Mouse (Mus musculus) gonadal fat pad, adult 2 months (tissue): ENCODE results near the gene Lrrc4c. TPM values are rescaled to one million over a fixed set of nuclear protein-coding genes. Genes with fewer than 3 reads are reported as not detected.

Experiments
- DNase-seq: peaks from one replicate; pipeline ENCODE4 v3.0.0-alpha.2; 2012; ENCODE audit warnings: low read depth
- polyA plus RNA-seq: library from polyadenylated mRNA; depleted of rRNA; stranded (reverse); fragments of >200 nt; gene quantifications from 2 replicates; pipeline ENCODE4 v1.2.3, GENCODE M21; 2012

Lrrc4c gene
- polyA plus RNA-seq, 1 experiment = 3.2 TPM

DNA sequence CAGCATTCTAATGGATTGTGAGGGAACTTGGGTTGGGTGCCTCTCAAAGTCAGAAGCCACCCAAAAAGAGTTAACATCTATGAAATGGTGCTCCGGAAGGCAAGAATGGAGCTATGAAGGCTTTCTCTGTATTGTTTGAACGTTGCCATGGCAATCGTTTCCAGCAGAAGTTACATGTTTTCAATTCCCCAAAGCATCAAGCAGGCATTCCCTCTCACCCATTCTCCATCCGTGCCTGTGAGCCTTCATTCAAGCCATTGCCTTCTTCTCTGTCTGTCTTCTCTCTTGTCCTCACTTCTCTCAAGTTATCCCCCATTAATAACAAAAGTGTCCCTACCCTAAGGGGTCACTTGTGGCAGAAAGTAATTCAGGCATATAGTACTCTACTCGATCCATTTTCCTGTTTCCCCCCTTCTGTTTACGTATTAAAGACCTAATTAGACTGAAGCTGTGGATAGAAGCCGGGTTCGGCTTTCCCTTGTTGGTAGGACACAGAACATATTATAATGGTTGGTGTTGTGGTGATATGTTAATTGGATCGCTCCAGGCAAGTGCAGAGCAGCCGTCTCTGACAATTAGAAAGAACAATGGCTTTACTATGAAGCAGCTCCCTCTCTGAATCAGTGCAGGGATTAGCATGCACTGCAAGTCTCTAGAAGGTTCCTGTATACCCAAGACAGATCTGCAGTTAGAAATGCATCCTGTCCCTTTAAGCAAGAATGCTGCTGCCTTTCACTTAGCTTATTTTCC is 1160.4 kb downstream of the Lrrc4c start:
- no peak for DNase-seq

DNA sequence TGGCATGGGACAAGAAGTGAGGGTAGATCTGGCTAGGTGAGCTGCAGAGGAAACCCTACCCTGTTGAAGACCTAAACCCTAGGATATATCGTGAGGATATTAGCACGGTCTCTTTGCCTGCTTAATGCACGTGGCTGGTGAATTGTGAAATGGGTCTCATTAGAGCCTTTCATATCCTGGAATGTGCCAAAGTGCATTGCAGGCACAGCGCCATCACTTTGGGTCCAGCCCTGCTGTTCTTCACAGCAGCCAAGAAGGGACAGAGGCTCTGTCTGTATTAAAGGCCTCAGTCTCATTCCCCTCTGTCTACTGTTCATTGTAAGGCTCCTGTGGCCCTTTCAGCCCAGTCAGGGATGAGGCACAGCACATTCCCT is 1160.9 kb downstream of the Lrrc4c start:
- DNase-seq = no peak

DNA sequence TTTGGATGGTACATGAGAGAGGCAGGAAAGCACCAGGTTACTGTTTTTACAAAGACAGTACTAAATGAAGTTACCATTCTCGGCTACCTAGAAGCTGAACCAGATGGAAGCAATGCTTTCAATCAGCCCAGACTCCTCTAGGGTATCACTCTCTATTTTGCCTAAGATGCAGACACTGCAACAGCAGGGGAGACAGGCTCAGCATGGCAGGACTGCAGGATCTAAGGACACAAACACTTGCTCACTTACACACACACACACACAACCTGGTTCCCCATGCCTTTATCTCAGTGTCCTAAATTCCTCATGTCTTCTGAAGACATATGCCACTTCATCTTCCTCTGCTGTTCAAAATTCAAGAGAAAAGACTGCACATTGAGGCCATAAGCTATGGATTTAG is 1167.0 kb downstream of the Lrrc4c start:
- no peak for DNase-seq

DNA sequence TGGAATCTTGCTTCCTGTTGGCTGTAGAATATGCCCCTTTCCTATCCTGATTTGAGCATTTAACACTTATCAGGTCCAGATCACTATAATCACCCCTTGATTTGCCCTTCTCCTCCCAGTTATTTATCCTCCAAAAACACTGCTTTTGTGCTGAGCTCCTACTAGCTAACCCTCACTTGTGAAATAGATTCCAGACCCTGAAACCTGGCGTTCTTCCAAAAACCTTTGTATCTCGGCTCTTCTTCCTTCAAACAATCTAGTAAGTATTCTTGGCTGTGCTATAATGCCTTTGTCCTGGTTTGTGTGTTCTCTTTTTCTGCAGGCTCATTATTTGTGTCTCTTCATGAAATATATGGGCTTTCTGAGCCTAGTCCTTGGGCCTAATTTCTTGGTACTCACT is 1167.6 kb downstream of the Lrrc4c start:
- DNase-seq = no peak

DNA sequence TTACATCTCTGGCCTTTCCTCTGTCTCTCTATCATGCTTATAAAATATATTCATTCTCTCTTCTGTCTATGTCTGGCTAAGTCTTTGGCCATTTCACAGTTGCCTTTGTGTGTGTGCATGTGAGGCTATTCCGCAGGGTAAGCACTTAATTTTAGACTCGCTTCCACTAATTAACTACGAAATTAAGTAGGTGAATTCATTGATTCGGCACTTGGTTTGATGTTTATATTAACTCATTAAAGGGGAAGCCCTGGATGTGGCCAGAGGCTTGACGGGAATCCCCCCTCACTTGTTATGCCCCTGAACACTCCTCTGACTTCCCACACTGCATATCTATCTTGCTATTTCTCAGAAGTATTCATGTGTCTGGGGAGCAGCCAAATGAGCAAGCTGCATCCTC is 1169.6 kb downstream of the Lrrc4c start:
- DNase-seq = no peak

DNA sequence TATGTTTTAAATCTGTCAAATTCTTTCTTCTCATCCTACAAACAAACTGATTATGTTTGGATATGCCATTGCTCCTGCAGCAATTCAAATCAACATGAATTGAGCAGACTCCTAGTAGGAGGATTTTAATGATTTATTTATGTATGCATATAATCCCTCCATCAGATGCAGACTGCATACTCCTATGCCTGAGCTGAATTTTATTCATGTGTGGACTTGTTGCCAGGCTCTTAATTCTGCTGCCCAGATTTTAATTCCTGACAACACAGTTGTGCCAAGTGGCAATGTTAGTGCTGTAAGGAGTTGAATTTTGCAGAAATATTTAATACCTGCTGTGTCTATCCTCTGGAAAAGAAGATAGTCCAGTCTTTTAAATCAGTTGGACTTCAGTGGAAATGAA is 1179.1 kb downstream of the Lrrc4c start:
- DNase-seq = no peak

DNA sequence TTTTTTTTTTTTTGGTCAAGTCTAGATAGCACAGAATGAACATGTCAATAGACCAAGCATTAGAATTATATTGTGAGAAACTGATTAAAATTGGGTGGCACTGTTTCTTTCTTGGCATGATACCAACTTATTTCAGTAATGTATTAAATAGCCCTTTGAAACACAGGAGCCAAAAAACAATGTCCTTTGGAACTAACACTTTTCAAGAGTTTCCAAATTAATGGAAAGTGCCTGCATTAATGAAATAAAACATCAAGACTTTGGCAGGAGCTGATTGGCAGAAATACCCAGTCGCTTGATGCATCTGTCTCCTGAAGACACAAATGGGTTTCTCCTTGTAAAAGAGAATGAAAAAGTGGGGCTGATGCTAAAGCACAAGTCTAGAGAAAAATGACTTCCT is 1184.5 kb downstream of the Lrrc4c start:
- no peak for DNase-seq

DNA sequence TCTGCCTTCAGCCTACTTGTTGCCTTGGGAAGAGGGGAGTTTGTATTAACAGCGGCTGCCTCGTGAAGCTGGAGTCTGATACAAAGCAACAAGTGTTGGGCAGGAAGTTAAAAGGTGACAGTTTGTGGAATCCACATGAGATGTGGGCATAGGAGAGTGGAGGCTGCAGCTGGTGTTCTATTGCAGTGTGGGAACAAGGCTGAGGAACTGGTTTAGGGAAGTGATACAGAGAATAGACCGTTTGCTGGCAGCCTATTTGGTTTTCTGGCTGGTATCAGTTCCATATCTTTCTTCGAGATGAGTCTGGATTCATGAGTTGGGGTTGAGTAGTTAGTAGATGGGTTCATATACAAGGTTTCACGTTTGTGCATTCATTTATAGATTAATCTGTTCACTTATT is 1186.9 kb downstream of the Lrrc4c start:
- DNase-seq = no peak

DNA sequence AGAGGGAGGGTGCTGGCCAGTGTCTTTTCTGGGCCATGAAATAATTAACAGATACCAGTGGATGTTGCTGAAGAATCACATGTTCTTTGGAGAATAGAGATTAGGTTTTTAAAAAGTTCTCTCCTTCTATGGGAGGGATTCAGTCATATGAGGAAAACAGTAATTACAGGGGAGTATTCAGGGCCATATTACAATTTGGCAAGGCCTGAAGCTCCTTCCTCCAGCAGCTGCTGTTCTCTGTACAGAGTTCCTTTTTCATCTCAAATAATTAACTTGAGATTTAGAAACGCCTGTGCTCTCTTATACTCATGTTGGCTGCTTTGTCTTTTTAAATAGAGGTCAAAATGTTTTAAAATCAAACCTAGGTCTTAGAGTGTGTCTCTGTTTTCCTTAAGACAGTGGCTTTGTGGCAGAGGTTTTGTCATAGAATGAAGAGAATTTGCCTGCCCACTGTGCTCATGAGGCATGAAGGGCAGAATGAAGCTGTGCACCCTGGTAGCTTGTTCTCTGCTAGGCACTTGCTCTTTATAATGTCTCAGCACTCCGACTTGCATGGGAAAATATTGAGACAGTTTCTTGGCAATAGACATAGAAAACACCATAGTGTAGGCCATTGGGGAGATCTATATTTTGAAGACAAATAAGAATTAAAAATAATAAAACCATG is 1206.4 kb downstream of the Lrrc4c start:
- DNase-seq = no peak

DNA sequence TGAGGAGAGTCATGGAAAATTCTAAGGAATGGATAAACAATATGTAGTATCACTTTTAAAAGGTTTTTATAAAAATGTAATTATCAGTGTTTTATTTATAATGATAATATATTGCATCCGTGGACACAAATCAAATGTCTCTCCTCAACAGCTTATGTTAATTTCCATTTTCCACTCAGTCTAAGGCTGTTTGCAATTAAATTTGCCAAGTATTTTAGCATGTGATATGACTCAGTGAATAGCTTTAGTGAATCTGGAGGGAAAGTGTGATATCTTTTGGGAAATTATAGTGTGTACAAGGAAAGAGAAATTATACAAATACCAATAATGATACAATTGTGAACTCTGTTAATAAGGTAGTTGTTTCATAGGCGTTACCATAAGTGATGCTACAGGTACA is 1207.1 kb downstream of the Lrrc4c start:
- DNase-seq = no peak

DNA sequence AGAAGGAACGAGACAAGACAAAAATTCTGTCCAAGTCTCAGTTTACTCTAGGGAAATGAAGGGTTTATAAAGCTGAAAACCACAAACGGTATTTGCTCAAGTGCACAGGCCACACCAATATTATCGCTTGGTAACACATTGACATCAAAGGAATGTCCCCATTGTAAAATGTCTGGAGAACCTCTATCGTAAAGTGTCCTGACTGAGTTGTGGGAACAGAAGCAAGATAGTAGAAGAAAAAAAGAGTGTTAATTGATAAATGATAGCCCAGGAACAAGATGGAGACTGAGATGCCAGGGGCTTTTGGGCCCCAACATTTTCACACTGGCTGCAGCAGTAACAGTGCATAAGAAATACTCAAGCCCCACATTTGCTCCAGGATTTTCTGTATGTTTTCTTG is 1212.7 kb downstream of the Lrrc4c start:
- DNase-seq = no peak

DNA sequence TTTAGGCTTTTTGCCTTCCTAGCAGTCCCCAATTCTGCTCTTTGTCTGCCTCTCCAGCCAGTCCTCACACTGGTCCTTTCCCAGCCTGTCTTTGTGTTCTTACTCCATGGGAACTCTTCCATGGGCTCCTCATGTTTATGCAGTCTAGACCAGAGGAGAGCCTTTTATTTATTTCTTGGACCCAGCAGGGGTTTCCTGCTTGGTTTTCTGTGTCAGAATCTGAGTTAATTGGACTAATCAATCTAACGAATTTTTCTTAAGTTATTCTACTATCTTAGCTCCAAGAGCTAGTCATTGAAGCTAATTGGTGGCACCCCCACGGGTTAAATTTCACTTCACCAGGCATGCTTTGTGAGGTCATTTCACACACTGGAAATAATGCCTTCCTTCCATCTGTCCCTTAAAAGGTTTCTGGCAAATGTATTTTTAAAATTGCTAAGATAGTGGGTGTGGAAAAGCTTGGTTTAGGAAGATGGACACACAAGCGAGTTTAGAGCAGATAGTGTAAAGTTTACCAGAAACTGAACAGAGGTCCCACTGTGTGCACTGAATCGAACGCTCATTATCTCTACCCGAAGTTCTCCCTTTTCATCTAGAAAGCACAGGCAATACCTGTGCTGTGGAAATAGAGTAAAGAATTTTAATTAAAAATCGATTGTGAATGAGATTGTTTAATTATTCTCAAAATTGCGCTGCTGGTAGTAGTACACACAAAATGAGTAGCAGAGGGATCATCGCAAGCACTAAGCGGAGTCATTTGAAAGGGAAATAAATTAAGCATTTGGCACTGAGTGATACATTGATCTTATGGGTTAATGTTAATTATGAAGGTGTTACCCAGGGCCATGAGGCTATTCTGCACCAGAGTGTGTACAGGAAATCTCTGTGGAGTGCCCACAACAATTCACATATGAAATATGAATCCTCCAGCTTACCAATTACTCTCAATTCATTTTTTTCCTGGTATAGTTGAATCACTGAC is 1226.0 kb downstream of the Lrrc4c start:
- no peak for DNase-seq

DNA sequence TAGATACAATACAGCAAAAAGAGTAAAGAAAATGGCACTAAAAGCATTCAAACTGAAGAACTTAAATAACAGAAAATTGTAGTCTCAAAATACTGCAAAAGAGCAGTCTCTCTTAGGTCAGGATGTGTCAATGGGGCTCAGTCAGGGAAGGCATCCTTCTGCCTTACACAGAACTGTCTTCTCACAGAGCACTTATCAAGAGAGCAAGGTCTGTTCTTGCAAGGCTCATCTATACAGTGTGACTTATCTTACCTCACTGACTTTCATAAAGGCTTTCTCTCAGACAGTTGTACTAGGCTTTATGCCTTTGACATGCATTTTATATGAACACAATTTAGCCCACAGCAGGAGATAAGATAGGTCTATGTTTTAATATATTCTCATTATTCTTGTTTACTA is 1226.7 kb downstream of the Lrrc4c start:
- DNase-seq = no peak

DNA sequence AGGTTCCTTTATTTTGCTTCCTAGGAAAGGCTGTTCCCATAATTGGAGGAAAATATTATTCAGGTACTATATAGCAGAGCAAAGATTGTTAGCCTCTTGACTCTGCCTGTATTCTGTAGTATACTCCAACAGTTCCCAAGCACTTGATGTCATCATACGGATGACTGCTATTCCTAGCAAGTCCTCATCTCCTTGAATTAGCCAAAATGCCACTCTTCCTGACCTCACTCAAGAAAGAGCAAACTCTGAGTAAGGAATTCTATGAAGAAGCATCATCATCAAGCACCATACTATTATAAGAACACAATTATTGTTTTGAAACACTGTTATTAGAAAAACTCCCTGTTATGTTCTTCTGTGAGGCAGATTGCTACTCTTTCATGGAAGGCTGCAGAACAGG is 1228.0 kb downstream of the Lrrc4c start:
- no peak for DNase-seq

DNA sequence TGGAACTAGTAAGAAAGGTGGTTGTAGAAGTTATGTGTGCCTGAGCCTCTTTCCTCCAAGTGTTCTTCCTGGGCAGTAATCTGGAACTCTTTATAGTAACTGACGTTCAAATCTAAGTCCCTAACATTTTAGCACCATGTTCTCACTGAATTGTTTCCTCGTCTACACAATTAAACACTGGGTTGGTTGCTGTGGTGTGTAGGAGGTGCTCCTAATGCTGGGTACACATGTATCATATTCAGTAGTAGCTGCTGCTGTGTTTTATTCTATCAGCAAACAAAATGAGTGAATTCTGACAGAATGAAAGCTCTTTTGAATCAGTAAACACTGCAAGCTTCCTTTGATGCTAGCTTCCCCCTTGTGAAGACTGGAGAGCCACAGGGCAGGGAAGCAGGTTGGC is 1246.5 kb downstream of the Lrrc4c start:
- no peak for DNase-seq

DNA sequence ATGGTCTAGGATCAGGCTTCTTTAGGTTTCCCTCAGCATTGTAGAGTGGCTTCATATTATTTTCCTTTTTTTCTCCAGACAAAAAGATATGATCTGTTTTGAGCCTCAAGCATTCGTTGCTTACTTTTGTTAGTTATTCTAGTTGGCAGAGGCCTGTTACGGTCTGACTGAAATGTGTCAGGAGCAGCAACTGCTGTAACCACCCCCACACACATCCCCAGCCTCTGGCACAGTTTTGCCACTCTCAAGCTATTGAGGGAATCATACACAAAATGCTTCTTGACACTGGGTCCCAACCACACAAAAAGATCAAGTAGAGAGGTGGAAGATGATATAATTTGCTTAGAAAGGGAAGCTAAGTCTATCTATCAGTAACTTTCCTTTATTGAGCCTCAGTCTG is 1251.0 kb downstream of the Lrrc4c start:
- no peak for DNase-seq

DNA sequence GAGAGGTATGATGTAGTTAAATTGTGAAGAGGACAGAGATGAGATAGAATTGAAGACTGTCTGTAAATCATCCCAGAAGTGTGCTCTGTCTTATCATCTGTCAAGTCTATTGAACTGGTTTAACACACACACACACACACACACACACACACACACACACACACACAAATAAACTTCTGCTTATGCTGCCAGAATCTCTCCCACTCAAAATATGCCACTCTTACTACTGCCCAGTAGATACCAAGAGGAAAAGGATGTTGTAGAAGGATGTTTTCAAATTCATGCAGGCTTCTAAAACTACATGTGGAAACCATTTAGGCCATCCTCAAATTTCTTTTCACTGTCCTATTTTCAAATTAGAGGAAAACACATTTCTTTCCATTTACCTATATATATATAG is 1257.0 kb downstream of the Lrrc4c start:
- no peak for DNase-seq

DNA sequence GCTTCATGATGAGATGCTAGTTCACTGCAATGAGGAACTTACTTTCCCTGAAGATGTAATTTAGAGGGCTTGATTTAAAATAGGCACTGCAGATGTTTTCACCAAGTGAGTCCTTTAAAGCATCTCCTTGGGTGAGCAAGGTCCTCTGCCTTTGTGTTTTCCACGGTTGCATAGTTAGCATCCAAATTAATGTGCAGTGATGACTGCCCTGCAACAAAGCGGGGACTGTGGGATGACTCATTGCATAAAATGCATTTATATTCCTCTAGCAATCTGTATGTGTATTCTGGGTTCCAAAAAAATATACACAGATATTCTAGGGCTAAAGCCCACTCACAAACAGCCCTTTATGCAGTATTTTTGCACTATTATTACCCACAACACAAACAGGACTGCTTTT is 1263.2 kb downstream of the Lrrc4c start:
- no peak for DNase-seq

DNA sequence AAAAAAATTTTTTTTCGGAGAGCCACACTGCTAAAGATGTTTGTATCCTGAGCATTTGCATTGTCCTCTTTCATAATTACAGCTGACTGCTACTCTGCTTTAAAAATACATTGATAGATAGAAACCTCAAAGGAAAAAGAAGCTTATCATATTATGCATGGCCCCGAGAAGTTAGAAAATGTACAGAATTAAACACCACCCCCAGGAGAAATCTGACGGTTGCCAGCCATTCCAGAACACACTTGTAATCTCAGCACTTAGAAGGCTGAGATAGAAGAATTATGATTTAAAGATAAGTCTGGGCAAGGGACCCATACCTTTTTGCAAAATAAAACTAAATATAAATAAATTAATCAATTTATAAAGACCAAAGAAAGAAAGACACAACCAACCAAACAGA is 1268.4 kb downstream of the Lrrc4c start:
- no peak for DNase-seq

DNA sequence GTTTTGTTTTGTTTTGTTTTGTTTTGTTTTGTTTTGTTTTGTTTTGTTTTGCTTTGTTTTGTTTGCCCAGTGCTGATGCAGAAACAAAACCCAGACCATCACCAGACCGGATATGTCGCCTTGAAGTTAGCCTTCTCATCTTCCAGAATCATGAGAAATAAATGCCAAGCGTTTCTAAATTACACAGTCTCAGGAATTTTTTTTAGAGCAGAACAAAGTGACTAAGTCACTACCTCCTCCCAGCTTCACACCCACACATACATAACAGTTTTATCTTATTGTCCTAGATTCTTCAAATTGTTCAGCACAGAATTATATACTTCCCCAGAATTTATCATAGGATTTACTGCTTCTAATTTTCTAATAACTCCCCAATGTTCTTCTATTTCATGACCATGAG is 1272.6 kb downstream of the Lrrc4c start:
- no peak for DNase-seq

DNA sequence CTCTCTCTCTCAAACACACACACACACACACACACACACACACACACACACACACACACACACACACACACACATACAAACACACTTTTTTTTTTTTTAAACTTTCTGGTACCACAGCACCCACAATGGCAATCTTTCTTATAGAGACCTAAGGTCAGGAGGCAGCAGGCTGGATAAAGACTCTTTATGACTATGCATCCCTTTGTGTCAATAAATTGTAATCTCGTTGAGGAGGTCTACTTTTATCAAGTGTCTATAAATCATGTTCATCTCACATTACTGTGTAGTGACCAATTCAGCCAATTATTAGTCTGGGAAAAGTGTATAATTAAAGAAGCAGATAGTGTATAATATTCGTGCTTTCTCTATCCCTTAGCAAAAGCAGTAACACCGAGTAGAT is 1286.2 kb downstream of the Lrrc4c start:
- DNase-seq = no peak

DNA sequence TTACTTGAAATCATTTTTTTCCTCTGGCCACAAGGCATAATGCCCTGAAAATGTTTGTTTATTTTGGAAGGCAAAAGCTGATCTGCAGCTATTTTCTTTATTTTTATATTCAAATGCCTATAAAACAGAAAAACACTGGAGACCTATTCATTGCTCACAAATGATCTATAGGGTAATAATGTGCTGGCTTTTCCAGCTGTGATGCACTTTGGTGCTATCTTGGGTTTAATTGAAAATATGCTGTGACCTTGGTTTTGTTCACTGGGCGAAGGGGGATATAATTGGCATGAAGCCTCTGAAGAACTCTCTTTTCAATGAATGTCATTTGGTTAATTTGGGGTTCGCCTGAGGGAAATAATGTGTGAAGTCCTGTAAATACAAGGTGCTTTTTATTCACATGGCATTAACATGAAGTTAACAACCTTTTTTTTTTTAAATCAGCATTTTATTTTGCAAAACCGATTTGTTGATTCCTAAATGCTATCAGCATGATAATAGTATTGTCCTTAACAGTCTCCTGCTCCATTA is 1286.8 kb downstream of the Lrrc4c start:
- DNase-seq = no peak
